Mouse (Mus musculus): ENCODE measurements around the gene B3gat2. TPM values are rescaled to one million over a fixed set of nuclear protein-coding genes. Genes with fewer than 3 reads are reported as not detected.

The B3gat2 gene
- not detected in 2 replicates for polyA plus RNA-seq (2012; rRNA removed)

GRCm38 (mm10) chr1:23761502-23762135, at the start of gene B3gat2:
TSS of gene B3gat2 (plus strand) at chr1:23761753.

Other genes starting within 250 kb of the B3gat2 start
- 34.9 and 41.5 TPM in 2 replicates for gene Smap1, start 160.6 kb downstream of the B3gat2 start, polyA plus RNA-seq (2012; rRNA removed)
- gene Sdhaf4, start 243.9 kb downstream of the B3gat2 start, polyA plus RNA-seq (2012; rRNA removed), result 3.3 and 4.0 TPM in 2 replicates

Data from colon, adult 2 months (tissue).